Comparison of ENCODE assay signal across 31 mouse cellular contexts in the genomic region with DNA sequence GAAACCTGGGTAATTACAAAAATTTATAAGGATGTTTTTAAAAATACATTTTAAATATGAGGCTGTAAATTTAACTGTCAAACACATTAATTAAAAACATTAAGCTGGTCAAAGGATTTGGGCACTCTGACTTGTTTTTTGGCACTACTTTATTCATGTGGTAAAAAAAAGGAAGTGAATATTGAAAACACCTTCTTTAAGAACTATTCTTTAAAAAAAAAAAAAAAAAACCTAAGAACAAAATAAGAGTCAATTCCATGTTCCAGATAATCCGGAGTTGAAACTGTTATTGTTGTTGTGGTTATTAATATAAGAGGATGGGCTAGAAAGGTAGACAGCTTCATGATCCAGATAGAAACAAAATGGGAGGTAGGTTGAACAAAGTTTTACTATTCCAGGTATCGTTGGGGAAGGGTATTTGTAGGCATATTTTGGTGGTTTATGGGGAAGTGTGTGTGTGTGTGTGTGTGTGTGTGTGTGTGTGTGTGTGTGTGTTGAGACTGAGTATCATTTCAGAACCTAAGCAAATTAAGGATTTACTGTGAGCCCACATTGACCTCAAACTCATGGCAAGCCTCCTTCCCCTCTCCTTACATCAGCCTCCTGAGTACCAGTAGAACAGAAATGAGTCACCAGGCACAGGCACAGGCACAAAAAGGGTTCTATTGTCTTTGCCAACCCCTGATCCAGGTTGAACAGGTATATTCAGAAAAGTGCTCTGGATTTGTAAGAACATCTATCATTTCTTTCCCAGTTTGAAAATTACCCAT.
"Had no signal": no experiment of that assay in that cellular context is flagged by ENCODE, and none has a peak within 500 bp of the region (broad histone marks: within the 10 kb centered on the region; RNA-seq: fewer than 3 reads in every experiment).

No protein-coding gene starts in this region.

- ATAC-seq: hindbrain, postnatal 0 days; intestine, embryonic 16.5 days had no signal

- H3K9ac ChIP-seq: heart, embryonic 13.5 days; heart, embryonic 15.5 days; hindbrain, embryonic 13.5 days; hindbrain, embryonic 15.5 days; kidney, embryonic 15.5 days; limb, embryonic 12.5 days; liver, embryonic 13.5 days; liver, embryonic 15.5 days had no signal

- H3K27me3 ChIP-seq: heart, embryonic 13.5 days; heart, embryonic 15.5 days; hindbrain, embryonic 13.5 days; hindbrain, embryonic 15.5 days; kidney, embryonic 15.5 days; limb, embryonic 12.5 days; liver, embryonic 13.5 days; liver, embryonic 15.5 days had no signal

- H3K9me3 ChIP-seq: heart, embryonic 13.5 days; heart, embryonic 15.5 days; hindbrain, embryonic 10.5 days; hindbrain, embryonic 13.5 days; hindbrain, embryonic 15.5 days; kidney, embryonic 15.5 days; limb, embryonic 10.5 days; limb, embryonic 12.5 days; liver, embryonic 13.5 days; liver, embryonic 15.5 days had no signal

- H3K27ac ChIP-seq: gastrocnemius, adult 2 months; heart, adult 2 months; heart, embryonic 13.5 days; heart, embryonic 15.5 days; hindbrain, embryonic 10.5 days; hindbrain, embryonic 13.5 days; hindbrain, embryonic 15.5 days; hindbrain, postnatal 0 days; kidney, embryonic 15.5 days; kidney, postnatal 0 days; left cerebral cortex, adult 2 months; limb, embryonic 10.5 days; limb, embryonic 12.5 days; liver, embryonic 13.5 days; liver, embryonic 15.5 days had no signal

- H3K4me3 ChIP-seq: gastrocnemius, adult 2 months; heart, adult 2 months; heart, embryonic 13.5 days; heart, embryonic 15.5 days; hindbrain, embryonic 10.5 days; hindbrain, embryonic 13.5 days; hindbrain, embryonic 15.5 days; kidney, embryonic 15.5 days; left cerebral cortex, adult 2 months; limb, embryonic 10.5 days; limb, embryonic 12.5 days; liver, embryonic 13.5 days; liver, embryonic 15.5 days had no signal

- DNase-seq: gastrocnemius, adult 2 months; gastrocnemius, postnatal 10 days; gastrocnemius, postnatal 25 days; heart, adult 11 months; heart, adult 2 months; heart, postnatal 14 days; heart, postnatal 36 days; kidney, adult 11 months; kidney, adult 2 months; kidney, adult 9 months; kidney, postnatal 14 days; kidney, postnatal 36 days; layer of hippocampus, adult 9-11 months; layer of hippocampus, postnatal 36 days; liver; liver, embryonic 13.5 days had no signal

- H3K4me1 ChIP-seq: heart, embryonic 13.5 days; heart, embryonic 15.5 days; hindbrain, embryonic 10.5 days; hindbrain, embryonic 13.5 days; hindbrain, embryonic 15.5 days; kidney, embryonic 15.5 days; limb, embryonic 10.5 days; limb, embryonic 12.5 days; liver, embryonic 13.5 days; liver, embryonic 15.5 days had no signal

- H3K36me3 ChIP-seq: heart, embryonic 13.5 days; heart, embryonic 15.5 days; hindbrain, embryonic 10.5 days; hindbrain, embryonic 13.5 days; hindbrain, embryonic 15.5 days; kidney, embryonic 15.5 days; limb, embryonic 10.5 days; limb, embryonic 12.5 days; liver, embryonic 13.5 days; liver, embryonic 15.5 days had no signal

- H3K4me2 ChIP-seq: heart, embryonic 11.5 days; heart, embryonic 13.5 days; heart, embryonic 15.5 days; hindbrain, embryonic 13.5 days; hindbrain, embryonic 15.5 days; kidney, embryonic 15.5 days; limb, embryonic 12.5 days; liver, embryonic 11.5 days; liver, embryonic 13.5 days; liver, embryonic 15.5 days had no signal
